Mouse (Mus musculus) spleen, postnatal 36 days (tissue): ENCODE data around the gene Wasf2.
A peak's percentile ranks its signal among the peaks of the same experiment; 100 is the strongest.

ENCODE experiments used
- DNase-seq, 2 experiments: peaks; one replicate each; pipeline ENCODE4 v3.0.0; 2022; ENCODE audit warnings: low spot score in 2 of 2, mixed read lengths in 1 of 2

Wasf2 gene

GRCm38 (mm10) chr4:133201006-133201771 is 70.9 kb downstream of the Wasf2 start:
- DNase-seq: peak; percentile 70 to 72

GRCm38 (mm10) chr4:133202254-133202653 is 71.9 kb downstream of the Wasf2 start:
- DNase-seq: no peak

- no peak for DNase-seq
Measured at GRCm38 (mm10) chr4:133203591-133203990, 73.3 kb downstream of the Wasf2 start.

GRCm38 (mm10) chr4:133204379-133204778 is 74.1 kb downstream of the Wasf2 start:
- no peak for DNase-seq

GRCm38 (mm10) chr4:133209366-133209765 is 79.1 kb downstream of the Wasf2 start:
- peak in 1 of 2 experiments; percentile 35 for DNase-seq

- DNase-seq: no peak
Measured at GRCm38 (mm10) chr4:133210023-133210787, 79.9 kb downstream of the Wasf2 start.

GRCm38 (mm10) chr4:133210788-133211390 is 80.6 kb downstream of the Wasf2 start:
- no peak for DNase-seq

GRCm38 (mm10) chr4:133211751-133212561 is 81.7 kb downstream of the Wasf2 start, which contains the start of the genes Cd164l2 and Gpr3:
Cd164l2 (plus strand) TSS chr4:133212131.
Gpr3 (minus strand) TSS chr4:133212536.
- DNase-seq: no peak

- DNase-seq: peak; percentile 75 to 77
Measured at GRCm38 (mm10) chr4:133212562-133213267, 82.4 kb downstream of the Wasf2 start.

- no peak for DNase-seq
Measured at GRCm38 (mm10) chr4:133213268-133213590, 82.9 kb downstream of the Wasf2 start.

GRCm38 (mm10) chr4:133213661-133214060 is 83.4 kb downstream of the Wasf2 start:
- DNase-seq: no peak

- peak; percentile 48 to 52 for DNase-seq
Measured at GRCm38 (mm10) chr4:133217641-133218040, 87.3 kb downstream of the Wasf2 start.

- DNase-seq: no peak
Measured at GRCm38 (mm10) chr4:133218745-133219144, 88.4 kb downstream of the Wasf2 start.

GRCm38 (mm10) chr4:133220656-133221055 is 90.4 kb downstream of the Wasf2 start:
- DNase-seq: no peak

- DNase-seq: no peak
Measured at GRCm38 (mm10) chr4:133221701-133222100, 91.4 kb downstream of the Wasf2 start.

GRCm38 (mm10) chr4:133223875-133224274 is 93.6 kb downstream of the Wasf2 start:
- no peak for DNase-seq

GRCm38 (mm10) chr4:133226073-133226472 is 95.8 kb downstream of the Wasf2 start:
- no peak for DNase-seq

- DNase-seq: no peak
Measured at GRCm38 (mm10) chr4:133227636-133228035, 97.3 kb downstream of the Wasf2 start.

- DNase-seq: no peak
Measured at GRCm38 (mm10) chr4:133229582-133229981, 99.3 kb downstream of the Wasf2 start.

GRCm38 (mm10) chr4:133233285-133233976 is 103.1 kb downstream of the Wasf2 start:
- DNase-seq: peak; percentile 45 to 57
